Mouse (Mus musculus): ENCODE measurements around the gene Otop2. TPM values are rescaled to one million over a fixed set of nuclear protein-coding genes. Genes with fewer than 3 reads are reported as not detected.

Otop2 gene
- total and polyA plus RNA-seq, 3 experiments: not detected

DNA sequence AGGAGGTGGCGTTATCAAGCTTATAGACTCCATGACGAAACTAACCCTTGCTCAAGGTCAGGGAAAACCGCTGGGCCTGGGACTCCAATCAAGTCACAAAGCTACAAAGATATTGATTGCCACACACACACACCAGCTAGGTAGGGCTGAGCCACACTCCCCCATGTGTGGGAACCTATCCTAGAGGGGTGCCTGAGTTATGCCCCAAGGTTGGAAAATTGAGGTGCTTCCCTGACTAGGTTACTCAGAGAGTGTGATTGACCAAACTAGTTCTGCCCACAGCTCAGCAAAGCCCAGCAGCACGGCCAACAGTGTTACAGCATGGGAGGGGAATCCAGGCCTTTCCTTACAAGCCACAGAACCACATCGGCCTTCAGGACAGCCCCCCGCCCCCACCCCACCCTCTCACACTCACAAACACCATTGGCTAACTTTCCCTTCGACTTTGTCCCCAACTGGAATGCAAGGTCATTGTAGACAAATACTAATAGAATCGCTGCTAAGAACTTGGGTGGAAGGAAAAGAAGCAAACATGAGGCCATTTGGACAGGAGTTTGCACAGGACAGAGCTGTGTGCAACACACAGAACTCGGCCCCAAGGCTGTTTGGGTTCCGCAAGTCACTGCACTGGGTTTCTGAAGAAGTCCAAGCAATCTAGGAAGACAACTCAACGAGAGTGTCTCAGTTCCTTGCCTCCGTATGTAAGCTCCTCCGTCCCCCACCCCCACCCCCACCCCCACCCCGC is 14.2 kb upstream of the Otop2 start:
- H3K9ac ChIP-seq (ENCODE audit: control insufficient read depth, low read depth, low read length, poor library complexity, severe bottlenecking): no peak overlapping the region
- H3K27ac ChIP-seq (ENCODE audit: control insufficient read depth, low read depth, low read length): no peak overlapping the region
- H3K4me1 ChIP-seq (ENCODE audit: control insufficient read depth in 1 of 2, insufficient read depth in 2 of 2, low read length in 2 of 2): no peaks in the 10 kb centered on the region

DNA sequence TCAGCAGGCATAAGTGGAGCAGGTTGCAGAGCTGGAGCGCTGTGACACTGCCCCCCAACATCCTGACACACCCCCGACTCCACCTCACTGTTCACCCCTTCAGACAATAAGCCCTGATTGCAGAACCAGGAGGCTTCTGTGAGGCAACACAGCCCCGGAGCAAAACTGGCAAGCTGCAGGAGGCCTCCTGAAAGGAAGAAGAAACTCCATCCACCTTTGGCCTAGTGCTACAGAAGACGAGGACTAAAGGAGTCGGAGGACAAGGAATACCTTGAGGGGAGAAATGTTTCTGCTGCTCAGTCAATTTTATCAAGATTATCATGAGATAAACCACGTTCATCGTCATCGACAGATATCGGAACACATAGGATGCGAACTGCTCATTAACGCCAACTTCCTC is 11.0 kb upstream of the Otop2 start:
- no peaks in the 10 kb centered on the region for H3K27me3 ChIP-seq (ENCODE audit: control insufficient read depth in 1 of 2, insufficient read depth in 2 of 2, low read length in 2 of 2)
- no peaks in the 10 kb centered on the region for H3K9me3 ChIP-seq (replicated peaks; ENCODE audit: insufficient read depth, low read length)
- H3K79me2 ChIP-seq (ENCODE audit: control insufficient read depth, insufficient read depth, low read length, poor library complexity): no peaks in the 10 kb centered on the region
- no peak overlapping the region for H3K4me3 ChIP-seq (ENCODE audit: control insufficient read depth in 1 of 2, insufficient read depth in 1 of 2, low read depth in 2 of 2, low read length in 2 of 2)
- no peaks in the 10 kb centered on the region; a peak in 1 of 4 replicates for H3K4me1 ChIP-seq (ENCODE audit: control insufficient read depth in 1 of 2, insufficient read depth in 2 of 2, low read length in 2 of 2)
- no peak for TF ChIP-seq CHD2 (IDR thresholded peaks at IDR 0.05; ENCODE audit: low read length)
- no peak for TF ChIP-seq SMC3 (IDR thresholded peaks at IDR 0.05; ENCODE audit: low read depth, low read length)
- TF ChIP-seq RAD21 (IDR thresholded peaks at IDR 0.05; ENCODE audit: low read depth, low read length): no peak
- TF ChIP-seq GATA1 (IDR thresholded peaks at IDR 0.05; ENCODE audit: low read depth, low read length): no peak
- TF ChIP-seq SIN3A (IDR thresholded peaks at IDR 0.05; ENCODE audit: low read length): no peak
- TF ChIP-seq MAFK (IDR thresholded peaks at IDR 0.05; ENCODE audit: borderline replicate concordance, low read depth, low read length): no peak
- TF ChIP-seq GABPA (IDR thresholded peaks at IDR 0.05; ENCODE audit: low read depth, low read length): no peak
- no peak for TF ChIP-seq ZMIZ1 (IDR thresholded peaks at IDR 0.05; ENCODE audit: low read depth, low read length)
- no peak for DNase-seq (ENCODE audit: low read depth, low spot score)
- no peak overlapping the region for H3K27ac ChIP-seq (ENCODE audit: control insufficient read depth, low read depth, low read length)
- H3K9ac ChIP-seq (ENCODE audit: control insufficient read depth, low read depth, low read length, poor library complexity, severe bottlenecking): no peak overlapping the region
- no peaks in the 10 kb centered on the region for H3K36me3 ChIP-seq (ENCODE audit: control insufficient read depth in 1 of 2, insufficient read depth in 2 of 2, low read length in 2 of 2)

More for the DNA sequence above, 14.2 kb upstream of the Otop2 start:
- Histone ChIP-seq H3K4me3 (ENCODE audit: control insufficient read depth in 1 of 2, insufficient read depth in 1 of 2, low read depth in 2 of 2, low read length in 2 of 2) (no peak overlapping the region), H3K36me3 (ENCODE audit: control insufficient read depth in 1 of 2, insufficient read depth in 2 of 2, low read length in 2 of 2) (no peaks in the 10 kb centered on the region), H3K27me3 (ENCODE audit: control insufficient read depth in 1 of 2, insufficient read depth in 2 of 2, low read length in 2 of 2) (no peaks in the 10 kb centered on the region), H3K79me2 (ENCODE audit: control insufficient read depth, insufficient read depth, low read length, poor library complexity) (no peaks in the 10 kb centered on the region), H3K9me3 (replicated peaks; ENCODE audit: insufficient read depth, low read length) (no peaks in the 10 kb centered on the region)
- TF ChIP-seq ZMIZ1 (IDR thresholded peaks at IDR 0.05; ENCODE audit: low read depth, low read length) (no peak), CTCF (IDR thresholded peaks at IDR 0.05 in 2 of 3, conservative IDR thresholded peaks at IDR 0.05 in 1 of 3; ENCODE audit: control insufficient read depth in 1 of 3, insufficient read depth in 1 of 3, low read depth in 2 of 3, low read length in 3 of 3, poor library complexity in 1 of 3, severe bottlenecking in 1 of 3) (no peak), ZKSCAN1 (IDR thresholded peaks at IDR 0.05; ENCODE audit: low read depth, low read length) (no peak), ETS1 (IDR thresholded peaks at IDR 0.05; ENCODE audit: low read depth, low read length) (no peak), MAX (IDR thresholded peaks at IDR 0.05; ENCODE audit: low read length) (no peak), TCF12 (IDR thresholded peaks at IDR 0.05; ENCODE audit: low read depth, low read length) (no peak), TAL1 (IDR thresholded peaks at IDR 0.05; ENCODE audit: low read length) (no peak), SIN3A (IDR thresholded peaks at IDR 0.05; ENCODE audit: low read length) (no peak), EP300 (IDR thresholded peaks at IDR 0.05; ENCODE audit: low read depth in 1 of 2, low read length in 2 of 2) (no peak), ZC3H11A (IDR thresholded peaks at IDR 0.05; ENCODE audit: low read depth, low read length) (no peak), UBTF (IDR thresholded peaks at IDR 0.05; ENCODE audit: borderline replicate concordance, insufficient read depth, low read depth, low read length) (no peak)
- DNase-seq (ENCODE audit: low read depth, low spot score): no peak
